Mouse (Mus musculus) kidney, postnatal 4 days (tissue): Measurements from ENCODE around the gene Lrmda.

ENCODE experiments used
- DNase-seq, 2 experiments: peaks; one replicate each; pipeline ENCODE4 v3.0.0; 2021; ENCODE audit warnings: mixed read lengths in 2 of 2

Lrmda gene

DNA sequence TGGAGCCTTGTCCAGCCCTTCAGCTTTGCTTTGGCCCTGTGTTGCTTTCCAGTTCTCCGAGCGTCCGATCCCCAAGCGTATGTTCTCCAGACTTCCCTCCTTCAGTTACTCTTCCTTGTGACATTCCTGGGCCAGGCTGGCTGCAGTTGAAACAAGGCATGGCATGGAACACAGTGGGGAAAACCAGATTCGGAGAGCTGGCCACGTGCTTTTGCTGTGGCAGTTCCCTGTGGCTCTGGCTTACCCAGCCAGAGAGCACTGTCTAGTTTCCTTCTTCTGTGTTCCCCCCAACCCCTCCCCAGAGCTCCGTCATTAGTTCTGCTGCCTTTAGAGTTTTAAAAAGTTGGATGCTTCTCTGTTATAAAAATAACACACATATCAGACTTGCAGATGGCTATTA, 147.8 kb downstream of the Lrmda start:
- peak in 1 of 2 experiments; percentile 30 for DNase-seq

DNA sequence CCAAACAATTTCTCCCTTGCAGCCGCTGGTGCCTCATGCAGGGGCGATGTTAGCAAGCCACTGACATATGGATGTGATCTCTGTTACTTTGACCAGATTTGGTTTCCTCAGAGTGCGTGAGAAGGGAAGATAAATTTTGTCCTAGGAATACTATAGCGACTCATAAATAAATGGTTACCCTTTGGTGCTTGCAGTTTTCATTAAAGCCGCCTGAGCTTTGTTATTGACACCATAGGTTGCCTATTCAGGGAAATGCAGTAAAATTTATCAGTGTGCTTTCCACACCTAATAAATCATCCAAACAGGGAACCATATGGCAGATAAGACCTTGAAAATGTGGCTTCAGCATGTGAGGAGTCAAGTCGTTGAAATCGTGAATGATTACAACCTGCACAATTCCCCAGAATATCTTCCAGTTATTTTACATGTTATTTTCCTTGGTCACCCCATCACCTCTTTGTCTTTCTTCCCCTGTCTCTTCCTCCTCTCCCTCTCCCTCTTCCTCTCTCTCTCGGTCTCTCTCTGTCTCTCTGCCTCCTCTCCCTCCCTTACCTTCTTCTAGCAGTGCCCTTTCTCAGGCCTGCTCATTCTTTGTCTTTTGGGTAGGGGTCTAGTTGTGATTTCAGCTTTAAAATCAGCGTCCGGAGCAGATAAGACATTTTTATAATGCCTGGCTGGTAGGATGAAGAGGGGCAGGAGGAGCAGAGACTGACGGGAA, 148.7 kb downstream of the Lrmda start:
- DNase-seq: no peak

DNA sequence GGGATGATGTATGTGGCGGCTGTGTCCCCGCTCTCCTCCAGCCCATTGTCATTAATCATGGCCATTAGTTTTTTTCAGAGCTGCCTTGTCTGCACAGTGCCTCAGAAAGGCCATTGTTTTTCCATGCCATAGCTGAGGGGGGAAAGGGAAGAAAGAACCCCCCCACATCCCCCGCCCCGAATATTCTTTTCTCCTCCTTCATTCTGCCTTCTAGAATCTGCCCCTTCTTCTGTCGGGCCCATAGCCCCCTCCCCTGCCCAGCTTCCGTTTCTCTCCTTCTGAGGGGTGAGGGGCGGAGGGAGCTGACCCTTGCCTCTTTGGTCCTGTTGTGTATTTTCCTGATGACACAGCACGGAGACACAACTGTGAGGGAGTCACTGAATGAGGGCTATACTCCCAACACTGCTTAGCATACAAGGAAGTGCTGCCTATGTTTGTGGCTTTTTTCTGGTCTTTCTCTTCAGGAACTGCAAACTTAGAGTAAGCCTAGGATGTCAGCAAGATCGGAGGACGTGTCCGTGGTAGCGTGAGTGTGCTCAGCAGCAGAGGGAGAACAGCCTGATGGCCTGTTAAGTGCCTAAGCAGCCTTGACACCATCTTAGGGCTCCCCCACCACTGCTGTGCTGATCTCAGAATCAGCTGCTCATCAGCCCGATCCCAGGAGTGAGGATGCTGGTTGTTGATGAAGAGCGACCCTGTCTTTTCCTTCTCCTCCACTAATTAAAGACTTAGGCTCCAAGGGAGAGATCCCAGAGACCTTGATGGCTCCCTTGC, 149.5 kb downstream of the Lrmda start:
- DNase-seq: no peak

DNA sequence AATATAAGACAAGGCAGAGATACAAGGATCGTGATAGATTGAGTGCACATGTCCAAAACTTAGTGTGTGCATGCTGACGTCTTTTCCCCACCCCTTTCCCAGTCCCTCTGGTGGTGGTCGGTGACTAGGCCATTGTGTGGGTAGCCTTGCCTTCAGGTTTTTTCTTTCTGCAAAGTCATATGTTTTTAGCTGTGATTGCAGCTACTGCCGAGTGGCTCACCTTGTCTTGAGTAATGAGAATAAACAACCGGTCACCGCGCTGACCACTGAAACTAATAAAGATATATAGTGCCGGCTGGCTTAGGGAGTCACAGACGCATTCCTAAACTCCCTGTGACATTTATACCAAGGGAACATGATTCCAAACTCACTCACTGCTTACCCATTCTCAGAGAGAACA, 155.2 kb downstream of the Lrmda start:
- DNase-seq: no peak

DNA sequence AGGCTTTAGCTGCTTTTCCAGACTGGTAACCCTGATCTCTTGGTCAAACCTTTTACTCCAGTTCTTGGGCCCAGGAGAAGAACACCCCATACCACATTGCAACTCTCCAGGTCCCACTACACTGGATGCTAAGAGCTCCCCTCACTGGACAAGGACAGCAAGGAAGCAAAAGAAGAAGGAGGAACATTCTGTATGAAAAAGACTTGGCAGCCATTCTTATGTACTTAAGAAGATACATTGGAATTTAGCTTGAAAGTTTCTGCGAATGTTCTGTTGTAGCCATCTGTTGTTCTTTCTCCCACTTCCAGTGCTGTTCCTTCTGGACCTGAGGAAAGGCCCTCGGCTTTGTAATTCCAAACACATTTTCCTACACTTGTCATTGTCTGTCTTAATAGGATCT, 160.2 kb downstream of the Lrmda start:
- DNase-seq: no peak

DNA sequence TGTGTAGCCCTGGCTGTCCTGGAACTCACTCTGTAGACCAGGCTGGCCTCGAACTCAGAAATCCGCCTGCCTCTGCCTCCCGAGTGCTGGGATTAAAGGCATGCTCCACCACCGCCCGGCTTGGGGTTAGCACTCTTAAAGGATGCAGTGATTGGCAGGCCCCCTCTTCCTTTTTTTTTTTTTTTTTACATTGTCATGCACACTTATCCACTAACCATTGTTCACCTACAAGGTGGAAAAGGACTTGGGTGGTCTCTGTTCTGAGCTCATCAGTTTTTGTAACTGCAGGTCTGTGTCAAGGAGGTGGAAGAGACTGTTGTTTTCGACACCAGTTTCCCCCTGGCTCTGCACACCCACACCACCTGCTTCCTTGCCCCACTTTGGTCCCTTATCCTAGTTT, 162.0 kb downstream of the Lrmda start:
- DNase-seq: no peak

GRCm38 (mm10) chr14:22183195-22183594, 163.7 kb downstream of the Lrmda start:
- DNase-seq: no peak

- no peak for DNase-seq
These were observed 165.9 kb downstream of the Lrmda start for GRCm38 (mm10) chr14:22185452-22185851.

GRCm38 (mm10) chr14:22190111-22190510, 170.6 kb downstream of the Lrmda start:
- no peak for DNase-seq

GRCm38 (mm10) chr14:22192185-22192584, 172.7 kb downstream of the Lrmda start:
- peak in 1 of 2 experiments; percentile 45 for DNase-seq

GRCm38 (mm10) chr14:22198021-22198420, 178.5 kb downstream of the Lrmda start:
- DNase-seq: no peak

- no peak for DNase-seq
These were observed 179.3 kb downstream of the Lrmda start for GRCm38 (mm10) chr14:22198641-22199425.

DNA sequence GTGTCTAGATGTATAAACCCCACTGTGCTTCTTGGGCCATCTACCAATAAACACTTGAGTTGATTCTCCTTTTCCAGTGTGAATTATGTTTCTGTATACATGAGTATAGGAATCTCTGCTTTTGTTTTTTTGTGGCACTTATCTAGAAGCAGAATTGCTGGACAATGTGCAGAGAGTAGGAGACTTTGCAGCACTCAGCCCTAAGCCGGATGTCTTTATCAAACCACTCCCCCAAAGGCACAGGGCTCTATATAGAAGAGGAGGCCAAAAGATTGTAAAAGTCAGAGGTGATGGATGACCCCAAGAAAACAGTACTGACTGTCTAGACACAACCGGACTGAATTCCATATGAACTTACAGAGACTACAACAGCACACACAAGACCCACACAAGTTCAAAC, 182.2 kb downstream of the Lrmda start:
- DNase-seq: no peak

DNA sequence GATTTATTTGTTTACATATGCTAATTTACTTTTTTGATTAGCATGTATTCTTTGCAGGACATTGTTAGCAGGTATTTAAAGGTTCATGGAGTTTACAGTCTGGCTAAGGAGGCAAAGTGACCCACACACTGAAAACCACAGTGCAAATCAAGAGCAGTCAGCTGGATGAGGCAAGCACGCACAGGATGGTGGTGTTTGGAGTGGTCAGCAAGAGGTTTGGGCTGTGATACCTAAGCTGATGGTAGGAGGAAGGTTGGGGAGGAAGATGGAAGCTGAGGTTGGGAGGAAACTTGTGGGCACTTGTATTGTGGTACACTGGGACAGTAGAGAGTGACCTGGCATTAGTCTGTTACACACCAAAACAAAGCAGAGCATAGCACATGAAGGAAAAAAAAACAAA, 191.1 kb downstream of the Lrmda start:
- DNase-seq: no peak

DNA sequence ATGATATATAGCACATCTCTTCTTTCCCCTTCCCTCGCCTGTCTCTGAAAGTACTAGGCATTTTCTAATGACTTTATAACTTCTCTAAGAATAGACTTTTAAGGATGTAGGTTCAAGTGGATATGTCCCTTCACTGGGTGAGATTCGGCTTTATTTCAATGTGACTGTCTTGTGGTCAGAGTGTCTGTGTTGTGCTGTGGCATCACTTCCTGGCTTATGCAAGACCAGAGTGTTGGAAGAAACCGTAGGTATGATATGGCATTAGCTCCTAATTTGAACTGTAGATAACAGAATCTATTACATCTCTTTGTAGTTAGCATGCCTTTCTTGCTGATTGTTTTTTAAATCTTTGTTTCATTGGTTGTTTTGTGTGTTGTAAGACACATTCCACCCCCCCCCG, 198.7 kb downstream of the Lrmda start:
- DNase-seq: no peak

- no peak for DNase-seq
These were observed 202.5 kb downstream of the Lrmda start for GRCm38 (mm10) chr14:22222038-22222437.

- no peak for DNase-seq
These were observed 203.1 kb downstream of the Lrmda start for GRCm38 (mm10) chr14:22222574-22222973.

GRCm38 (mm10) chr14:22226205-22226604, 206.7 kb downstream of the Lrmda start:
- no peak for DNase-seq

DNA sequence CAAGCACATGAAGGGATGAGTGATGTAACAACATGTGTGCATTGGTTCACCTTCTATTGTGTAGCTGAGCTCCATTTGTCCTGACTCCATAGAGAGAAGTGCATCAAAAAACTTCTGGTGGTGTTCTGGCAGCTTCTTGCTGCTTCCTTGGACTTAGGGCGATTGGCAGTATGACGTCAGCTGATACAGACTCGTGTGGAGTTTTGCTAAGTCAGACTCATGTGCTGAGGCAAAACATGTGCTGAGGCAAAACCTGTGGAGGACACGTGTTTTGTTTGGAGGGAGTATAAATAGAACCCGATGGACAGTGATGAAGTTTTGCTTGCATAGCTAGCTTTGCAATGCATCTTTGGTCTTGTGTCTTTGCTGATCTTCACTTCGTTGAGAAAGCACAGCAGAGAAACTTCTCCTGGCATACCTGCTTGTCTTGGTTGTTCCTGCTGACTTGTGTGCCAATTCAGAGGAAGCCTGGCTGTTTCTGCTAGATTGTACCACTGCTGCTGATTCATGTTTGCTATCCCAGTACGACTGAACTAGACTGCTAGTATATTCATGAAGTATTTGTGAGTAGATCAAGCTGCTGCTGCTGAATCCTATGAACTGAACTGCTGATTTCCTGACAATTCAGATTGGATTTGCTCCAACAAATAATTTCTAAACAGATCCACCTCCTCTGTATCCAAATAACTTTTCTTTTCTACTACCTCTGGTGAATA, 208.9 kb downstream of the Lrmda start:
- no peak for DNase-seq

GRCm38 (mm10) chr14:22240315-22240714, 220.8 kb downstream of the Lrmda start:
- DNase-seq: peak; percentile 42 to 57

DNA sequence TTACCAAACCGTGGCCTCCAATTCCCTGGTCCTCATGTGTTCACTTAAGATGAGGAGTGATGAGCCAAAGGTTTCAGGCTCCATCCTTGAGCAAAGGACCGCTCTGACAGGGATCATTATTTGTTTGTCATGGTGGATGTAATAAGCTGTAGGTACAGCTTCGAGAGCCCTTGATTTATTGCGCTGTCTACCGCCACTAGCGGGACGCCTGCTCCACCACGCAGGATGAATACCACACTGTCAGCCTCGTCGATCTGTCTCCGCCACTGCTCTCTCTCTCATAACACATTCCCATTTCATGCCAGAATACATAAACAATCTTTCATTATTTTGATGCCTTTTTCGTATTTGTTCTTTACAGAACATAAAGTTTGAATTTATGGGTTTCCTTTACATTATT, 235.9 kb downstream of the Lrmda start:
- DNase-seq: no peak

DNA sequence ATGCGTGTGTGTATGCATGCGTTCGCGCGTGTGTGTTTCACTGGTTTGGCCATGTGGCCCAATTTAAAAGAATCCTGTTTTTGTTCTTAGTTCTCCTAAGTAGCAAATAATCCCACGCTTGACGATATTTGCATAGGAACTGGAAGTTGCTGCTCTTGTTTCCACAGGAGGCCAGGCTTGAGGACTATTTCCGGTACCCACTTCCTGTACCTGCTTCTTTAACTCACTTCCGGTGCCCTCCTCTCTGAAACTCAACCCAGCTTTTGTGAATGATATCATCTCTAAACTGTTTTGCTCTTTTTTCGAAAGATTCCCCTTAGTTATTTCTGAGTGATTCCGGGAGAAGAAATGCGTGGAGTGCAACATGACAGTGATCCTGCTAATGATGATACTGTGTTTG, 236.8 kb downstream of the Lrmda start:
- DNase-seq: no peak
